Mouse (Mus musculus): ENCODE results near the gene Phkg2. TPM values are rescaled to one million over a fixed set of nuclear protein-coding genes. Genes with fewer than 3 reads are reported as not detected.

The Phkg2 gene
- total RNA-seq, 2 experiments from 2014 or later = 21.1 to 43.0 TPM

Other genes with a start within 250 kb of the Phkg2 start
- 3.5 and 8.4 TPM in 2 replicates for gene Zfp768, start 227.8 kb upstream of the Phkg2 start, total RNA-seq (2014; fragmentation: Nextera tagmentation)
- 3.0 and 4.4 TPM in 2 replicates for gene Zfp768, start 227.8 kb upstream of the Phkg2 start, total RNA-seq (2017)
- 7.7 and 8.3 TPM in 2 replicates for gene Zfp747, start 197.3 kb upstream of the Phkg2 start, total RNA-seq (2014; fragmentation: Nextera tagmentation)
- 4.0 and 10.9 TPM in 2 replicates for gene Zfp747, start 197.3 kb upstream of the Phkg2 start, total RNA-seq (2017)
- 2.3 and 4.0 TPM in 2 replicates for gene 9130019O22Rik, start 186.2 kb upstream of the Phkg2 start, total RNA-seq (2014; fragmentation: Nextera tagmentation)
- 3.6 and 4.8 TPM in 2 replicates for gene 9130019O22Rik, start 186.2 kb upstream of the Phkg2 start, total RNA-seq (2017)
- gene E430018J23Rik, start 179.7 kb upstream of the Phkg2 start, total RNA-seq (2014; fragmentation: Nextera tagmentation) = 3.1 and 8.6 TPM in 2 replicates
- gene E430018J23Rik, start 179.7 kb upstream of the Phkg2 start, total RNA-seq (2017) = 7.8 TPM in 2 replicates
- 1.8 and 6.5 TPM in 2 replicates for gene Zfp764, start 166.5 kb upstream of the Phkg2 start, total RNA-seq (2014; fragmentation: Nextera tagmentation)
- 3.7 and 4.2 TPM in 2 replicates for gene Zfp764, start 166.5 kb upstream of the Phkg2 start, total RNA-seq (2017)
- 6.9 and 14.9 TPM in 2 replicates for gene Zfp688, start 151.3 kb upstream of the Phkg2 start, total RNA-seq (2014; fragmentation: Nextera tagmentation)
- 6.8 and 11.2 TPM in 2 replicates for gene Zfp688, start 151.3 kb upstream of the Phkg2 start, total RNA-seq (2017)
- 3.6 and 5.8 TPM in 2 replicates for gene Zfp689, start 124.2 kb upstream of the Phkg2 start, total RNA-seq (2014; fragmentation: Nextera tagmentation)
- gene Zfp689, start 124.2 kb upstream of the Phkg2 start, total RNA-seq (2017) = 2.0 and 2.5 TPM in 2 replicates
- gene Prr14, start 113.7 kb upstream of the Phkg2 start, total RNA-seq (2014; fragmentation: Nextera tagmentation) = 76.2 and 109 TPM in 2 replicates
- 33.1 and 34.2 TPM in 2 replicates for gene Prr14, start 113.7 kb upstream of the Phkg2 start, total RNA-seq (2017)
- 86.2 and 111 TPM in 2 replicates for gene Fbrs, start 94.1 kb upstream of the Phkg2 start, total RNA-seq (2014; fragmentation: Nextera tagmentation)
- gene Fbrs, start 94.1 kb upstream of the Phkg2 start, total RNA-seq (2017) = 11.8 and 17.7 TPM in 2 replicates
- gene Srcap, start 61.4 kb upstream of the Phkg2 start, total RNA-seq (2014; fragmentation: Nextera tagmentation) = 126 and 170 TPM in 2 replicates
- 21.9 and 22.7 TPM in 2 replicates for gene Srcap, start 61.4 kb upstream of the Phkg2 start, total RNA-seq (2017)
- 30.3 and 58.3 TPM in 2 replicates for gene Gm42715, start 53.8 kb upstream of the Phkg2 start, total RNA-seq (2014; fragmentation: Nextera tagmentation)
- gene Gm42715, start 53.8 kb upstream of the Phkg2 start, total RNA-seq (2017) = 7.4 and 8.8 TPM in 2 replicates
- not detected in 2 replicates for gene Tmem265, start 11.9 kb upstream of the Phkg2 start, total RNA-seq (2014; fragmentation: Nextera tagmentation)
- 3.4 TPM in 1 of 2 replicates, not detected in the other for gene Tmem265, start 11.9 kb upstream of the Phkg2 start, total RNA-seq (2017)
- 6.1 TPM in 1 of 2 replicates, not detected in the other for gene Ccdc189, start 15.3 kb downstream of the Phkg2 start, total RNA-seq (2014; fragmentation: Nextera tagmentation)
- 0.38 and 6.8 TPM in 2 replicates for gene Ccdc189, start 15.3 kb downstream of the Phkg2 start, total RNA-seq (2017)
- gene Rnf40, start 15.4 kb downstream of the Phkg2 start, total RNA-seq (2014; fragmentation: Nextera tagmentation) = 45.6 and 48.7 TPM in 2 replicates
- gene Rnf40, start 15.4 kb downstream of the Phkg2 start, total RNA-seq (2017) = 35.1 and 37.9 TPM in 2 replicates
- 7.2 and 7.8 TPM in 2 replicates for gene Zfp629, start 42.5 kb downstream of the Phkg2 start, total RNA-seq (2014; fragmentation: Nextera tagmentation)
- 3.4 and 9.1 TPM in 2 replicates for gene Zfp629, start 42.5 kb downstream of the Phkg2 start, total RNA-seq (2017)
- gene Bcl7c, start 135.6 kb downstream of the Phkg2 start, total RNA-seq (2014; fragmentation: Nextera tagmentation) = 84.1 and 94.3 TPM in 2 replicates
- 51.3 and 61.0 TPM in 2 replicates for gene Bcl7c, start 135.6 kb downstream of the Phkg2 start, total RNA-seq (2017)
- gene Ctf1, start 139.4 kb downstream of the Phkg2 start, total RNA-seq (2014; fragmentation: Nextera tagmentation) = 4.2 and 5.5 TPM in 2 replicates
- 1.9 and 3.0 TPM in 2 replicates for gene Ctf1, start 139.4 kb downstream of the Phkg2 start, total RNA-seq (2017)
- not detected in 2 replicates for gene Ctf2, start 158.8 kb downstream of the Phkg2 start, total RNA-seq (2014; fragmentation: Nextera tagmentation)
- gene Ctf2, start 158.8 kb downstream of the Phkg2 start, total RNA-seq (2017) = not detected in 2 replicates
- 11.6 and 14.2 TPM in 2 replicates for gene Fbxl19, start 171.2 kb downstream of the Phkg2 start, total RNA-seq (2014; fragmentation: Nextera tagmentation)
- 12.2 and 12.5 TPM in 2 replicates for gene Fbxl19, start 171.2 kb downstream of the Phkg2 start, total RNA-seq (2017)
- 23.4 and 29.5 TPM in 2 replicates for gene Orai3, start 196.5 kb downstream of the Phkg2 start, total RNA-seq (2014; fragmentation: Nextera tagmentation)
- 21.0 and 22.9 TPM in 2 replicates for gene Orai3, start 196.5 kb downstream of the Phkg2 start, total RNA-seq (2017)
- 83.0 and 94.4 TPM in 2 replicates for gene Setd1a, start 203.3 kb downstream of the Phkg2 start, total RNA-seq (2014; fragmentation: Nextera tagmentation)
- 10.6 and 19.5 TPM in 2 replicates for gene Setd1a, start 203.3 kb downstream of the Phkg2 start, total RNA-seq (2017)
- gene Gm49388, start 212.3 kb downstream of the Phkg2 start, total RNA-seq (2014; fragmentation: Nextera tagmentation) = 1.0 TPM in 1 of 2 replicates, not detected in the other
- 0.85 TPM in 1 of 2 replicates, not detected in the other for gene Gm49388, start 212.3 kb downstream of the Phkg2 start, total RNA-seq (2017)
- 38.9 and 56.1 TPM in 2 replicates for gene Hsd3b7, start 227.3 kb downstream of the Phkg2 start, total RNA-seq (2014; fragmentation: Nextera tagmentation)
- gene Hsd3b7, start 227.3 kb downstream of the Phkg2 start, total RNA-seq (2017) = 16.8 and 60.3 TPM in 2 replicates